Mouse (Mus musculus) layer of hippocampus, adult 2 months (tissue): ENCODE results near the gene Gm20708. TPM values are rescaled to one million over a fixed set of nuclear protein-coding genes. Genes with fewer than 3 reads are reported as not detected.
A peak's percentile ranks its signal among the peaks of the same experiment; 100 is the strongest.

Source experiments
- DNase-seq, 2 experiments: peaks; one replicate each; pipeline ENCODE4 v3.0.0; 2022; ENCODE audit warnings: low spot score in 2 of 2
- H3K27ac ChIP-seq: fragments of 200-600 bp; 2 replicates; pipeline ENCODE4 v1.8.1; 2022
- H3K4me3 ChIP-seq: fragments of 200-600 bp; 2 replicates; pipeline ENCODE4 v1.8.1; 2022; ENCODE audit warnings: mild to moderate bottlenecking
- CTCF ChIP-seq: fragments of 200-600 bp; conservative IDR thresholded peaks from 2 replicates; pipeline ENCODE4 v1.8.1; 2022; ENCODE audit warnings: antibody characterized with exemption, mild to moderate bottlenecking, moderate library complexity
- long read RNA-seq, 2 experiments: library from polyadenylated mRNA; stranded (forward); transcript quantifications; one replicate each; pipeline ENCODE4 v2.0.0; 2021; ENCODE audit warnings: borderline mapping rate in 2 of 2
- total RNA-seq, 2 experiments: library from RNA; stranded (reverse); gene quantifications; 2 replicates each; pipeline ENCODE4 v1.2.3; 2021

The Gm20708 gene
- 1 to 10 TPM; 1.6 to 1.7 TPM for total RNA-seq
- long read RNA-seq, experiment 1, partial matches to known transcripts = 0 of 1 reads
- long read RNA-seq, experiment 1, other reads (novel, unspliced or antisense) = 1 of 1 reads
- long read RNA-seq, experiment 2, partial matches to known transcripts = 0 of 2 reads
- long read RNA-seq, experiment 2, other reads (novel, unspliced or antisense) = 2 of 2 reads

GRCm38 (mm10) chr11:117809407-117810311, at the start of gene Gm20708, which contains the start of gene Syngr2:
TSS of gene Gm20708 (plus strand) at chr11:117809668.
TSS of gene Syngr2 (plus strand) at chr11:117809668.
- Histone ChIP-seq H3K4me3 (peak within 1 kb of the TSS; percentile 85), H3K27ac (peak within 1 kb of the TSS; percentile 71)
- peak in 1 of 2 experiments; percentile 50 for DNase-seq

GRCm38 (mm10) chr11:117760374-117761119, 48.9 kb upstream of the Gm20708 start:
- Histone ChIP-seq H3K4me3 (no peak overlapping the region), H3K27ac (peak overlapping the region; percentile 71)
- no peak for TF ChIP-seq CTCF
- DNase-seq = no peak

More at GRCm38 (mm10) chr11:117809407-117810311, at the start of gene Gm20708, which contains the start of gene Syngr2:
- TF ChIP-seq CTCF = no peak

GRCm38 (mm10) chr11:117761801-117762200, 47.7 kb upstream of the Gm20708 start:
- TF ChIP-seq CTCF = no peak
- no peak for DNase-seq
- no peak overlapping the region for H3K4me3 ChIP-seq
- H3K27ac ChIP-seq = no peak overlapping the region

- H3K27ac ChIP-seq = no peak overlapping the region
- TF ChIP-seq CTCF = no peak
- DNase-seq = no peak
- H3K4me3 ChIP-seq = no peak overlapping the region
Observed at GRCm38 (mm10) chr11:117762246-117762645, 47.2 kb upstream of the Gm20708 start.

GRCm38 (mm10) chr11:117764319-117764718, 45.1 kb upstream of the Gm20708 start:
- no peak for TF ChIP-seq CTCF
- H3K4me3 ChIP-seq = no peak overlapping the region
- DNase-seq = no peak
- peak overlapping the region; percentile 32; the same call in 1 of the 2 replicates for H3K27ac ChIP-seq

GRCm38 (mm10) chr11:117765361-117765760, 44.1 kb upstream of the Gm20708 start:
- Histone ChIP-seq H3K4me3 (no peak overlapping the region), H3K27ac (0 out of 2 replicates have a peak overlapping the region, but pooled peaks have one; percentile 14)
- DNase-seq = no peak
- TF ChIP-seq CTCF = no peak

GRCm38 (mm10) chr11:117766275-117766674, 43.2 kb upstream of the Gm20708 start:
- Histone ChIP-seq H3K4me3 (no peak overlapping the region), H3K27ac (peak overlapping the region; percentile 32; the same call in 1 of the 2 replicates)
- DNase-seq = no peak
- no peak for TF ChIP-seq CTCF

GRCm38 (mm10) chr11:117768725-117769682, 40.5 kb upstream of the Gm20708 start:
- no peak for DNase-seq
- Histone ChIP-seq H3K27ac (no peak overlapping the region), H3K4me3 (no peak overlapping the region)
- TF ChIP-seq CTCF = no peak

GRCm38 (mm10) chr11:117769683-117770047, 39.8 kb upstream of the Gm20708 start:
- Histone ChIP-seq H3K4me3 (no peak overlapping the region), H3K27ac (no peak overlapping the region)
- no peak for DNase-seq
- no peak for TF ChIP-seq CTCF

GRCm38 (mm10) chr11:117770407-117770806, 39.1 kb upstream of the Gm20708 start:
- Histone ChIP-seq H3K27ac (no peak overlapping the region), H3K4me3 (no peak overlapping the region)
- no peak for DNase-seq
- TF ChIP-seq CTCF = no peak

- Histone ChIP-seq H3K4me3 (no peak overlapping the region), H3K27ac (no peak overlapping the region)
- TF ChIP-seq CTCF = no peak
- DNase-seq = no peak
Observed at GRCm38 (mm10) chr11:117772352-117772751, 37.1 kb upstream of the Gm20708 start.

GRCm38 (mm10) chr11:117774925-117775324, 34.5 kb upstream of the Gm20708 start:
- DNase-seq = no peak
- no peak for TF ChIP-seq CTCF
- no peak overlapping the region for H3K4me3 ChIP-seq
- H3K27ac ChIP-seq = no peak overlapping the region
